Mouse (Mus musculus): ENCODE data around the gene Lgals7.

DNA sequence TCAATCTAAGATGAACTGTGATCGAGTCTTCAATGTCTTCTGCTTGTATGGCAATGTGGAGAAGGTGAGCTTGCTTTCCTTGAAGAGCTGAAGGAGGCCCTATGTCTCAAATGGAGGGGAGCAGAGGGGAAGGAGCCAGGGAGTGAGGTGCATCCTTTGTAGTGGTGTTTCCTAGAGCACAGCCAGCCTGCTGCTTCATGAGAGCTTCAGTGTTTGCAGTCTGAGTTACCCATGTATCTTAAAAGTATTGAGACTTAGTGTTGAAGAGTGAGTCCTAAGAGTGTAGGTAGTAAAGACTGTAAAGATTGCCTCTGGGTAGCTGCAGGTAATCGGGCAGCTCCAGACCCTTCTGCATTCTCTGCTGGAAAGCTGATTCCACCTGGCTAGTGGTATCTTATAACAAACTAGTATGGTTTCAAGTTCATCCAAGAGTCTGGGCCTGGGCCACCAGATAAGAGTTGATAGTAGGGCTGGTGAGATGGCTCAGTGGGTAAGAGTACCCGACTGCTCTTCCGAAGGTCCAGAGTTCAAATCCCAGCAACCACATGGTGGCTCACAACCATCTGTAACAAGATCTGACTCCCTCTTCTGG is 44.7 kb upstream of the Lgals7 start:
- TF ChIP-seq POLR2A (IDR thresholded peaks at IDR 0.05; ENCODE audit: borderline replicate concordance, low read depth, low read length) (no peak), CTCF (IDR thresholded peaks at IDR 0.05; ENCODE audit: low read depth, low read length) (no peak)
